Mouse (Mus musculus) gastrocnemius, postnatal 10 days (tissue): ENCODE data around the gene Cpne1. TPM values are rescaled to one million over a fixed set of nuclear protein-coding genes. Genes with fewer than 3 reads are reported as not detected.
A peak's percentile ranks its signal among the peaks of the same experiment; 100 is the strongest.
"Not testable (repeated sequence)": the region's sequence is repeated elsewhere in the genome, so short reads cannot be mapped to it uniquely, and the experiment has no call there.

Source experiments
- DNase-seq: peaks from one replicate; pipeline ENCODE4 v3.0.0; 2021; ENCODE audit warnings: mixed read lengths
- long read RNA-seq, 2 experiments: library from polyadenylated mRNA; stranded (forward); transcript quantifications; one replicate each; pipeline ENCODE4 v2.0.0; 2021
- total RNA-seq, 2 experiments: library from RNA; stranded (reverse); gene quantifications; 2 replicates each; pipeline ENCODE4 v1.2.3; 2021

Gene Cpne1
- total RNA-seq = 10 to 100 TPM; 14.5 to 15.1 TPM
- long read RNA-seq, experiment 1, transcript Cpne1-202 (16 exons, 3,441 nt) = major isoform, 8 of 19 reads
- long read RNA-seq, experiment 1, partial matches to known transcripts = 1 of 19 reads
- long read RNA-seq, experiment 1, other reads (novel, unspliced or antisense) = 7 of 19 reads
- long read RNA-seq, experiment 2, transcript Cpne1-202 (16 exons, 3,441 nt) = major isoform, 10 of 14 reads
- long read RNA-seq, experiment 2, partial matches to known transcripts = 2 of 14 reads
- long read RNA-seq, experiment 2, other reads (novel, unspliced or antisense) = 2 of 14 reads

DNA sequence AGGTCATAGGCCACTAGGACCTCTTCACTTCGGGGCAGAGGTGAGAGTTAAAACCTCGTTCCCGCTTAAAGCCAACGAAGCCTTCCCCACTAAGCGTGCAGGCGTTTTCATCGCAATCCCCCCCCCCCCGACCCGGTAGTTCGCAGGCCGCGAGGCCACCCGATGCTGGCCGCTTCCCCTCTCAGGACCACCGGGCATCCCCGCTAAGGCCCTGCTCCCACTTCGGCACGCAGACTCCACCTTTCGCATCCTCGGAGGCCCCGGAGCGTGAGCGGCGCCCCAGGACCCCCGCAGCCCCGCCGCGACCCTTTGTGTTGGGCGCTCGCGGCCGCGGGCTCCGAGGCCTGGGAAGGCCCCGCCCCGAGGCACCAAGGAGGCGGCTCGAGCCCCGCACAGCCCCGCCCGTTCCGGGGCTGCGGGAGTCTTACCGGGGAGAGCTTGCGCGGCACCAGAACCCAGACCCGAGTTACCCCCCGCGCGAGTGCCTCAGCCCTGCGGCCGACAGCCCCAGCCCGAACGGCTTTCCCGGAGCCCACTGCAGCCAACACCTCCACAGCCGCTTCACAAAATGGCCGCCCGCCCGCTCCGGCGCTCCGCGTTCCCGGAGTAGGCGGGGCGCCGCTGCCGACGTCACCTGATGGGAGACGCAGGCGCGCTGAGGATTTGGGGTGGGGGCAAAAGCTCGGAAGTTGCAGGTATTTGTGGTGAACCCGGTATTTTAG, at the start of gene Cpne1, which contains the start of gene Rbm12:
Gene Cpne1 (minus strand): TSS at position 608 of the 722 bp plus-strand sequence.
Gene Rbm12 (minus strand): TSS at position 621 of the 722 bp plus-strand sequence.
- DNase-seq = peak; percentile 94

DNA sequence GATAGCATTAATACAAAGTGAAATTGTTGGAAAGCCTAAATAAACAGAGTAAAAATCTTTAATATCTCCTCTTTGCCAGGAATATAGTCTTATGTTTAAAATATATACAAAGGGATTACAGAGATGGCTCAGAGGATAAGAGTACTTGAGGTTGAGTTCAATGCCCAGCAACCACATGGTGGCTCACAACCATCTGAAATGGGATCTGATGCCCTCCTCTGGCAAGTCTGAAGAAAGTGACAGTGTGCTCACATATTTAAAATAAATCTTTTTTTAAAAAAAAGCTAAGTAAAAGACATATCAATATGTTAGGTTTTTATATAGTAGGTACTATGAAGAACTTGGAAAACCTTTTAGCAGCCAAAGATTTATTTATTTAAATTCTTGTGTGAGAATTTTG, 39.8 kb upstream of the Cpne1 start:
- no peak for DNase-seq

DNA sequence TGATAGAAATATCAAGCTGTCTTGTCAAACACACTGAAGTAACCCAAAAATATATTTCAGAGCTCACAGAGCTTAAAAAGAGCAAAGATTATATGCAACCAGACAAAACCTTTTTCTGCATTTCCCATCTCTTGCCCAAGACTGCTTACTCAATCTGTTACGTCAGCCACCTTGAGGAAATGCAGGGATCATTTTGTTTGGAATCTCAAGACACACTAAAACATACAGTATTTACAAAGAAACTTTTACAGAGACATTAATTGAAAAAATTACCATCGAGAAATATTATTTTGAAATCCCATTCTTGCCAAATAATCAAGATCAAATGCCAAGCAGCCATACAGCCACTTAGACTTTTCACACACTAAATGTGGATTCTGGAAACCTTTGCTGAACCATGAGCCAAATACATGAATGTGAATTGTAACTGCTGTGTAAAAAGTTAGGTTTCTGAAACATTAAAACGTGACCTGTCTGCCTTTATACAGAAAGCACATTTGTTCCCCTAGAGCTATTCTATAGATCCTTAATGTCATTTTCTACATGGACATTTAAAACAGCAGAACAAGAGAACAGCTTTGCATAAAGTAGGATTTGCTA, 35.7 kb upstream of the Cpne1 start:
- no peak for DNase-seq

DNA sequence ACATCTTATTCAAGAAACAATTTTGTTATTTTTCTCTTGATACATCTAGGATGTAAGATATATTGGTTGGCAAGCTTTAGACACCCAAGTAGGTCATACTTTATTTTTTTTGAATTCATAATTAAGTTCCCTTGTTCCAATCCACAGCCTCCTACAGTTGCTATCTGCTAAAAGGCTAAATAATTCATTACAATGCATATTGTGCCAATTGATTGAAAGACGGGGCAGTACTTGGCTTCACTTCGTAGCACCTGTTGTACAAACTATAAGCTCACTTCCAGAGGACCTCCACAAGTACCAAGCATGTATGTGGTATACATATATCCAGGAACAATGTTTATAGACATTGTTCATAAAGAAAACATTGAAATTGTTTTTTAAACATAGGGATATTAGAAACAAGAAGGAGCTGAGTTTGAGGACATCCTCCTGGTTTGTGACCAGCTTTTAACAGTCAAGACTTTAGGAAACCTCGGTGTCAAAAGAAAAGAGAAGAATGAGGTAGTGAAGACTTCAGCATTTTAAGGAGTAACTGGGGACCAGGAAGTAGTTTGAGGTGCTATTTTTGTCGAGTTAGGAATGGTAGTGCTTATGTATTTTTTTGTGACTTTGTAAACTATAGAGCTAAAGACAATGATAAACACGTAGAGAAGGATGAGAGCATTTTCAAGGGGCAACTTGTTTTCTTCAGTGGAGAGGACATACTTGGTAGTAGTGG, 34.7 kb upstream of the Cpne1 start:
- DNase-seq = no peak

DNA sequence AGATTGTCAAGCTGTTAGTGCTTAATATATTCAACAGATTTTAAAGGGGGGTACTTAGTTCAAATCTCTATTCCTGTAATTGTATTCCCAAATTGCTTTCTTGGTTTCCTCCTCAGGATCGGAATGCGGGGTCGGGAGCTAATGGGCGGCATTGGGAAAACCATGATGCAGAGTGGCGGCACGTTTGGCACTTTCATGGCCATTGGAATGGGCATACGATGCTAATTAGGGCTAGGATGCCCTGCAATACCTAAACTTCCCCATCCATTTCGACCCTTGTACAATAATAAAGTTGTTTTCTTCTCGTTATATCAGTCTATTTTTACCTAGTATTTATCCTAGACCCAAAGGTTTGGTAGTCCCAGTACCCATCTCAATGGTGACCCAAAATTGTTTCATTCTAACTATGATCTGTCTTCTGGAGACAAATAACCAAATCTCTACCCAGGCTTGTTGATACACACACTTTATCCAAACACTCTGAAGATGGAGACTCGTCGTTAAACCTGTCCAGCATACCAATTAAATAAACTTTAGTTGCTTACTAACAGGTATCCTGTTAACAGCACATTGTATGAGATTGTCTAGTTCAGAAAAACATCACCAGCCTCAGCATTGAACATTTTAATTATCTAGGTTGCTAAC, 33.8 kb upstream of the Cpne1 start:
- no peak for DNase-seq

DNA sequence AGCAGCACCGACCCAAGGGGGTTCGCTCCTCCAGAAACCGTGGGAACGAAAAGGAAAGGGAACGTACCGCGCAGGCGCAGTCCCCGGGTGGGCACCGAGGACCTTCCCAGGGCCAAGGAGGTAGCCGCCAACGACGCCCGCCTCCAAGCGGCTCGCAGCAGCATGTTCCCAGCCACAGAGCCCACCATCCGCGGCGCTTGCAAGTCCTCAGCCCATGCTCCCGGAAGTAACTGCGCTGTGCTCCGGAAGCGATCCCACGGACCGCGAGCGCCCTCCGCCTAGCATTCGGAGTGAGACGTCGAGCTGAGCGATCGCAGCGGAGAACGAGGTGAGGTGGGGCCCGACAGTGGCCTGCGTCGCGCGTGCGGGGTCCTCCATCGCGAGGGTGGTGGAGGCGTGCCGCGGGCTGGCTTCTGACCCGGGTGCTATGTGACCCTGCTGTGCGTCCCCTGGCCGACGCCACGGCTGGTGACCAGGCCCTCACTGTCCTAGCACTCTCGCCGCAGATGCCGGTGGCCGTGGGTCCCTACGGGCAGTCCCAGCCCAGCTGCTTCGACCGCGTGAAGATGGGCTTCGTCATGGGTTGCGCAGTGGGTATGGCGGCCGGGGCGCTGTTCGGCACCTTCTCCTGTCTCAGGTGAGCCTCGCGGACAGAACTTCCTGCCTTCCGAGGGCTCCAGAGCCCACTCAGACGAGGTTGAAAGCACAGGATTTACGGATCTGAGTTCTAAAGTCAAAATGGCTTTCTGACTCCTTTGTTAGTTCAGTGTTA, 32.4 kb upstream of the Cpne1 start, which contains the start of the genes Romo1 and Nfs1:
Gene Romo1 (plus strand): TSS at position 87 of the 772 bp plus-strand sequence.
Gene Nfs1 (minus strand): TSS at position 234 of the 772 bp plus-strand sequence.
- peak; percentile 95 for DNase-seq

DNA sequence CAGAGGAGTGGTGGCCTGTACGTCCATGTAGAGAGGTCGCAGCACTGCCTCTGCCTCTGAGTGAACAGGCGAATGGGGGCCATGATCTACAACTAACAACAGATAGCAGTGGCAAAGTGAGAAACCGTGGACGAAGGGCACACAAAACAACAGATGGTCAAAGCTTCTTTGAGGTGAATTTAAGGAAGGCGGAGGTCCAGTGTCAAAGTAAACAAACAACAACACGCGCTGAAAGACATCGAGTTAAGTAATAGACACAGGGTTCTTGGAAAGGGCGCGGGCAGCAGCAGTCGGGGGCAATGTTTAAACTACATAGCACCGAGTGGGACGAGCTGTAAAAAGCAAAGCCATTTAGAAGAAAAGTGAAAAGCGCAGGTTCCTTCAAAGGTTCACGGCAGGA, 31.6 kb upstream of the Cpne1 start:
- no peak for DNase-seq

DNA sequence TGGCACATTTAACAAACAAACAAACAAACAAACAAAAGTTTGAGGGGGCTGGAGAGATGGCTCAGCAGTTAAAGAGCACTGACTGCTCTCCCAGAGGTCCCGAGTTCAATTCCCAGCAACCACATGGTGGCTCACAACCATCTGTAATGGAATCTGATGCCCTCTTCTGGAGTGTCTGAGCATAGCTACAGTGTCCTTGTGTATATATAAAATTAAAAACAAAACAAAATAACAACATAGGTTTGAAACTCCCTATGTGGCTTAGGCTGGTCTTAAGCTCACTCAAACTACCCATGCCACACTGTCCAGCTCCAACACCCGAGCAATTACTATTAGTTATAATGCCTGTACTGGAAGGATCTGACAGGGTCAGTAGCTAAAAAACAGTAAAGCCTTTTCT, 31.1 kb upstream of the Cpne1 start:
- no peak for DNase-seq

DNA sequence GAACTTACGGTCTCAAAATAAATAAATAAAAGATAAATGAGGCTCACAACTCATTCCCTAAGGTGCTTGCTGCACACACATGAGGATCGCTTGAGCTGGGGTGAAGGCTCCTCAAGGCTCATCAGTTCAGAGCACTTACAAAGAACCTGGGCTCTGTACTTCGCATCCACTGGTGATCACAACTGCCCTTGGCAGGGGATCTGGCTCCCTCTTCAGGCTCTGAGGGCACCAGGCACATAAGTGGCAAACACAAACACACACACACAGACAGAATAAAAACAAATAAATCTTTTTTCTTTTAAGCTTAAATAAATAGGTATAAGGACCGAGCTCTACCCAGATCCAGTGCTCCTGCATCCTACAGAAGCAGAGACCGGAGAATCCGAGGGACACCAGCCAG, 23.9 kb upstream of the Cpne1 start:
- no peak for DNase-seq

DNA sequence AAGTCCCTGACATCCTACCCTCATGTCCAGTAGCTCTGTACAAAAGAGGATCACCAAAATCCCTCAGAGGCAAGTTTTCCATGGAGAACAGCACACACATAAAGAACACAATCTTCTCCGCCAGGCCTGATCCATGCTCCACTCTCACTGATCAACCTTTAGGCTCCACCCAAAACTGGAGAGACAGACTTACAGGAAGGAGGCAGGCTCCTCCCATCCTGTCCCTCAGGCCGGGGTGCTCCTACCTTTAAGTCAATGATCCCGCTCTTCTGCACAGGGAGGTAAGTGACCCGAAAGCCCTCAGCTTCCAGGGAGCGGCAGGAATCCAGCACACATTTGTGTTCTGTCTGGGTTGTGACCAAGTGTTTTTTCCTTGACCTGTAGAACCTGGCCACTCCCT, 22.4 kb upstream of the Cpne1 start:
- no peak for DNase-seq

DNA sequence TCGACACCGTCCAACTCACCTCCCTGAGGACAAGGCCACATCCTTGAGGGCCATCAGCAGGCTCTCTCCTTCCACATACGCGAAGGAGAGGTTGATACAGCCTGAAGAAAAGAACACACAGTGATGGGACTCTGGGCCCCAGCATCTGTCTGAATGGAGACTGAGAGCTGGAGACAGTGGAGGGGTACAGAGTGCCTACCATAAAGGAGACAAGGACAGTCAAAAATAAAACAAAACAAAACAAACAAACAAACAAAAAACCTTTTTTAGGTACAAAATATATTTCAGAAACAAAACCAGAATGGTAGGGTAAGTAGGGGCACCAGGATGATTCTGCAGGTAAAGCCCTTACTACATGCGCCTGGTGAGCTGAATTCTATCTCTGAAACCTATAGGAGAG, 15.2 kb upstream of the Cpne1 start, which contains the start of gene Gm28036:
Gene Gm28036 (minus strand): TSS at position 101 of the 400 bp plus-strand sequence.
- DNase-seq = no peak

DNA sequence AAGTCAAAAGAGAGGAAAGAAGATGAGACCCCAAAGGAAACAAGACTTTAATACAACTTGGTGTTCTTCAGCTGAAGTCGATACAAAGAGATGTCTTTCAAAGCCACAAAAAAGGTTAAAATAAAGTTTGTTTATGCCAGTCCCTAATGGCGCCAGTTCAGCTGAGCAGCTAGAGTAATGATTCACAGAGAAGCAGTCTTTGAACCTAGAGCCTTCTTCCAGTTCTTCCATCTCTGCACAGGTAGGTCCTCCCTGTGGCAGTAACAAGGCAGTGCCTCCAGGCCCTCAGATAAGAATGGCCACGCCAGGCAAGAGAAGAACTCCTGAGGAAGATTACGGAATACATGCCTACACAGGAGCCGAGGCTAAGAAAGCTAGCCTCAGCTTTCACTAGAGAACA, 12.0 kb upstream of the Cpne1 start:
- no peak for DNase-seq

DNA sequence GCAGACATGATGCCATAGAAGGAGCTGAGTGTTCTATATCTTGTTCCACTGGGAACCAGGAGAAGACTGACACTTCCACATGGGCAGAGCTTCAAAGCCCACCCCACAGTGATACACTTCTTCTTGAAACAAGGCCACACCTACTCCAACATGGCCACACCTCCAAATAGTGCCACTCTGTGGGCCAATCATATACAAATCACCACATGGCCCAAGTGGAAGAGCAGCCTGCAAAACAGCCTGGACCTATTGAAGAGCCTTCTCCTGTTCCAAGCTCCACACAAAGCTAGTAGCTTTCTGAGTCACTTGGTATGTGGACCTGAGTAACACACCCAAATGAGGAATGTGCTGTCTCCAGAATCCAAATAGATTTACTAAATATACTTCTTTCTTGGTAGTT, 7.8 kb upstream of the Cpne1 start:
- no peak for DNase-seq

DNA sequence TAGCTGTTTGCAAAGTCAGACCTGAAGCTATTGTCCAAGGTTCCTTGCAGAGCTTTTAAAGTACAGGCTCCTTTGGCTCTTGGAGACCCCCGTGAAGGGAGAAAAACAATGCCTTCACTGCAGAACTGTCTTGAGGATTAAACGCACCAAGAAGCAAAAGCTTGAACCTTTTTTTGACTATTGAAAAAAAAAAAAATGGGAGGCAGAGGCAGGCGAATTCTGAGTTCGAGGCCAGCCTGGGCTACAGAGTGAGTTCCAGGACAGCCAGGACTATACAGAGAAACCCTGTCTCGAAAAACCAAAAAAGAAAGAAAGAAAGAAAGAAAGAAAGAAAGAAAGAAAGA, 287 bp upstream of the Cpne1 start:
- not testable (repeated sequence) for DNase-seq

DNA sequence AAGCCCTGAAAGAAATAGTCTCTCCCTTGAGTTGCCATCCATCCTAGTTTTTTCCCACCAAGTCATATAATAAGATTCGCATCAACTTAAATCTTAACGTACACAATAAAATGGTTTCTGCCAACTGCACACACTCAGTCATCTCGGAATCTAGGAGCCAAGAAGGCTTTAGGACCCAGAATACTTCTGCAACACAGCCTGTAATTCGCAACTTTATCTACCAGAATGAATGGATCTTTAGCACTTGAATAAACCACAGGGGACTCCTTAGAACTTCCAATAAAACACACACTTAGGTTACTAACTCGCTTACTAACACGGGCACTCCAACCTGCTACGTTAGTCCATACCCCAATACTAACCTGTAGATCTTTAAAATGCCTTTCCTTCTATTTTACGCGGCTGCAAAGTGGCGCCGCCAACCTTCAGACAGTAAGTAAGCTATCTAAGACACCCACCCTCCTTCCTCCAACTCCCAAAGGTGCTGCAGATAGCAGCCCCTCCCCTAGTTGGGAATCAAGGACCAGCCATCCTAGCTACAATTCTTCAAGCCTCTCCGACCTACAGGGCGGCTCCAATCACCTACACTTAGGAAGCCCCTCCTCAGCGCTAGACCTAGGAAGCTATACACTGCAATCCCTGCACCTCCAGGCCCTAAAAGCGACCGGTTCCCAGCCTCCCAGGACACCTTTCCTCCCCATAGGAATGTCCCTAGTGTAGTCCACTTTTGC, 973 bp downstream of the Cpne1 start:
- no peak for DNase-seq

DNA sequence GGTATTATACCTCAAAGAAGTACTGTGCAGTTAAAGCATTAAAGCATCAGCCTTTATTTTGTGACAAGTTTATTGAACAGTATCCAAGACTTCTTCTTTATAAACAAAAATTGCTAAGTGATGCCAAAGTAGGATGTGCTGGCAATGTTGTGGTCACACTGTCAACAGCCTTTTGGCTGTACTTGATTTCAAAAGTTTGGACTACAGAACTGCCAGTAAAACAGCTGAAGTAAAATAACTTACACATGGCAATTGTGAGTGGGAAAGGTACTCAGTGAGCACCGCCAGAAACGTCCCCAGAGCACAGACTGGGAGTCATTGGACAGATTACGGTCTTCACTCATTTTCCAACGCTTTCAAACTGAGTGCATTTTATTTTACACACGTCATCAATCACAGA, 19.8 kb downstream of the Cpne1 start:
- no peak for DNase-seq

DNA sequence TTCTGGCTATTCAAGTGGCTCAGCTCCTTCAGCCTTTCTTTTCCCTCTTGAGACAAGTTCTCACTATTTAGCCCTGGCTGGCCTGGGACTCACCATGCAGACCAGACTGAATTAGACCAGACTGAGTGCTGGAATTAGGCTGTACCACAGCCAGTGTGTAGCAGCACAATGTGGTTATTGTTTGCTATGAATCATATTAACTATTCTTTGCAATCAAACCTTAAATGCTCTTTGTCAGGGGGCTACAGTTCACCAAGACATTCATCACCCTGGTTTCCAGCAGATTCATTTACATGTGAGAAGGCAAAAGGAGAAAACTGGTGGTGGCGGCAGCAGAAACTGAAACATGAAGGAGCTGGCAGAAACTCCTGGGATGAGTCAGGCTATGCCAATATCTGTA, 22.0 kb downstream of the Cpne1 start:
- DNase-seq = no peak

DNA sequence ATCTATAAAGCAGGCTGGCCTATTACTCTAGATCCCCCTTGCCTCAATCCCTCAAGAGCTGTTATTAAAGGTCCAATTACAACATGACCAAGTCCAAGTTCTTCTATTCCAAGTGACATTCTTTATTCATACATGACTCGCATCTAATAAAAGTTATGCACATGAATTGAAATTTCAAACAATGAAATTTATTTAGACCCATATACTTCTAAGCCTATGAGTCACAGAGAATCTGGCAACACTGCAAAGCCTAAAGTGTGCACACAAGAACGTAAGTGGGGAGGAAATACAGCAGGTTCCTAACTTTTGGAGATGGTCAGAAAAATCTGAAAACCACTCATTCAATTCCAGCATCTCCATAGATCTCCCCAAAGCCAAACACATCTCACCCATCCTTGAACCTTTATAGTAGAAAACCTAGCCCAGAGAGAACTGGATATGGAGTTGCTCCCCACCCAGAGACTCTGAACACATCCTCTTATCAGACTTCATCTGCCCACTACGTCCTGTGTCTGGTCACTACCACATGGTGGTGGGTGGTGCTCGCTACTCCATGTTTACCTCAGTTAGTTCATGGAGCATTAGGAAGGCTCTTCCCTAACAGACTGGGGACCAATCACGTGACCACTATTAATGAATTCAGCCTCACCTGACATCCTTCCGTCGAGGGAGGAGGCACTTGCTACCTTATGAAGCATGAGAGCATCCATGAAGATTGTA, 24.2 kb downstream of the Cpne1 start:
- DNase-seq = no peak

DNA sequence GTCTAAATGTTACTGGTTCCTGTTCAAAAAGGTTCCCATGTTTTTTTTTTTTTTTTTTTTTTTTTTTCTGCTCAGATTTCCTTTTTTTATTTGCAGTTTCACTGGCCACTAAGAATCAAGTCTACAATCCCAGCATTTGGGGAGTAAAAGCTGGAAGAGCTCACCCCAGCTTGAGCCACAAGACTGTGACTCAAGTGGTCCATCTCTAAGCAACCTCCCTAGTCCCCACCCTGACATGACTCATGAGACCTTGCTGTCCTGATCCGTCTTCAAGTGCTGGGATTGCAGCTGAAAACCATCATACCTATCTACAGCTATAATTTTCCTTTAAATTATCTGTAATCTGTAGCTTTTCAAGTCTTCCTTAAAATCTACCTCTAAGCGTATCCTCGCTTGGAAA, 27.2 kb downstream of the Cpne1 start:
- no peak for DNase-seq

DNA sequence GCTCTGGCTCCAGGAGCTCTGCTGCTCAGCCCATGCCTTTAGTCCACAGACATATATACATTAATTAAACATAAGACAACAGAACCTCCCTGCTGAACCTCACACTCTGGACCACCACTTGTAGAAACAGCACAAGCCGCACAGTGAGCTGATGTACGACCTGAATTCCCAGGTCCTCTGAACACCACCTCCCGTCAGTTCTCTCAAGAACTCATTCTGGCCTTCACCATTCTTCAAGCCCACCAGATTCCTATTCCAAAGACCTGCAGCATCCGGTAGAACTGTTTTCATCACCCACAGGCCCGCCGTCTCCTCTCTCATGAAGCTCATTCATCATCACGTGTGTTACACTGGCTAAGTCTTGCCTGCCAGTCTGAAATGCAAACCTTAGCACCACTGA, 31.4 kb downstream of the Cpne1 start:
- DNase-seq = no peak
